Mouse (Mus musculus): ENCODE results near the gene Adh6a.
A peak's percentile ranks its signal among the peaks of the same experiment; 100 is the strongest.

DNA sequence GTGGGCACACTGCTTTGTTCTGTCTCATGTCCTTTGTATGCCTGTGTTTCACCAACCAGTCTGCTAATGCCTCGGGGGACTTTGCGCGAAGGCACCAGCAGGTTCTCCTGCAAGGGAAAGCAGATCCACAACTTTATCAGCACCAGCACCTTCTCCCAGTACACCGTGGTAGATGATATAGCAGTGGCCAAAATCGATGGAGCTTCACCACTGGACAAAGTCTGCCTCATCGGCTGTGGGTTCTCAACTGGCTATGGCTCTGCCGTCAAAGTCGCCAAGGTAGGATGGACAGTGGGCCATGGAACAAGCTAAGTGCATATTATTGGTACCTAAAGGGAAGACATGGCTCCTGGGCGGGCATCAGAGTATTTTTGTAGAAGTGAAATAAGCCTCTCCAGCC lies 30.5 kb upstream of the Adh6a start:
- TF ChIP-seq POLR2A (IDR thresholded peaks at IDR 0.05; ENCODE audit: extremely low read depth, insufficient read depth, low read length) (0 out of 2 replicates have a peak, but pooled peaks have one; percentile 5), CTCF (IDR thresholded peaks at IDR 0.05; ENCODE audit: low read depth, low read length) (no peak)
